Mouse (Mus musculus): Measurements from ENCODE around the gene Mogat1.

DNA sequence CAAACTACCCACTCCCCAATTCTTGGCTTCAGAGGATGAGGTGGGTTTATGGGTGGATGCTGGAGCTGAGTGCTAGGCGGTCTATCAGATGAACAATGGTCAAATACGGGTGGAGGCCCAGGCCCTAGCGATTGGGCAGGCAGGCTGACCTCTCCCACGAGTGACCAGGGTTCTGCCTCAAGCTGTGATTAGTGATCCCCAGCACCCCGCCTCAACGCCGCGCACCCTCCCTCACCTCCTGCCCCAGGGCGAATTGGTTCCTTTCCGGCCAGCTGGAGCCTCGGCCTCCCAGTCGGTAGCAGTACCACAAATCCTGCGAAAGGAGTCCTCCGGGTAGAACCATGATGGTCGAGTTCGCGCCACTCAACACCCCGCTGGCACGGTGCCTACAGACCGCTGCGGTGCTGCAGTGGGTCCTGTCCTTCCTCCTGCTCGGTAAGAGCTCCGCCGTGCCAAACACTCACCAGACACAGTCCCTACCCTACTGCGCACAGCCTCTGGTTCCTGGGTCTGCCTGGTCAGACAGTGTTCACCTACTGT, 900 bp downstream of the Mogat1 start, which contains the start of gene BC035947:
- TF ChIP-seq POLR2A (IDR thresholded peaks at IDR 0.05; ENCODE audit: insufficient read length, low read depth): no peak
- TF ChIP-seq CEBPB (IDR thresholded peaks at IDR 0.05; ENCODE audit: insufficient read depth, poor library complexity, severe bottlenecking): no peak
- TF ChIP-seq MAX (IDR thresholded peaks at IDR 0.05; ENCODE audit: low read depth): no peak
- no peak for TF ChIP-seq MYOG (IDR thresholded peaks at IDR 0.05; ENCODE audit: control insufficient read depth in 1 of 3, insufficient read depth in 1 of 3, insufficient read length in 2 of 3, low read depth in 2 of 3)
- no peak for TF ChIP-seq MYOD1 (IDR thresholded peaks at IDR 0.05; ENCODE audit: control insufficient read depth in 1 of 3, insufficient read length in 2 of 3, low read depth in 2 of 3)
- TF ChIP-seq REST (IDR thresholded peaks at IDR 0.05; ENCODE audit: insufficient read depth, insufficient read length): no peak
- TF ChIP-seq POLR2AphosphoS2 (IDR thresholded peaks at IDR 0.05; ENCODE audit: insufficient read length, low read depth): no peak
- no peak for TF ChIP-seq SRF (IDR thresholded peaks at IDR 0.05; ENCODE audit: control insufficient read depth, insufficient read length, low read depth)
- no peak for TF ChIP-seq TCF3 (IDR thresholded peaks at IDR 0.05; ENCODE audit: insufficient read length, low read depth)
